Mouse (Mus musculus): ENCODE results near the gene Fubp1. TPM values are rescaled to one million over a fixed set of nuclear protein-coding genes. Genes with fewer than 3 reads are reported as not detected.
A peak's percentile ranks its signal among the peaks of the same experiment; 100 is the strongest.

Fubp1 gene
- polyA plus RNA-seq, 1 experiment from 2014 or later: 74.9 TPM

GRCm38 (mm10) chr3:152261948-152262347 is 51.7 kb downstream of the Fubp1 start:
- Histone ChIP-seq H3K36me3 (ENCODE audit: insufficient read depth, low read length) (no peaks in the 10 kb centered on the region), H3K9me3 (ENCODE audit: low read length) (no peaks in the 10 kb centered on the region), H3K27ac (ENCODE audit: low read length) (peak overlapping the region; percentile 45), H3K27me3 (replicated peaks; ENCODE audit: insufficient read depth, low read length) (no peaks in the 10 kb centered on the region), H3K9ac (replicated peaks; ENCODE audit: low read depth) (no peak overlapping the region), H3K4me2 (replicated peaks; ENCODE audit: low read depth, low read length) (peak overlapping the region; percentile 32; the same call in 1 of the 2 replicates), H3K4me1 (ENCODE audit: insufficient read depth, low read depth, low read length) (no peaks in the 10 kb centered on the region; the same call in 1 of the 2 replicates), H3K4me3 (ENCODE audit: low read depth, low read length) (no peak overlapping the region)
- DNase-seq (ENCODE audit: low spot score) (peak; percentile 46), ATAC-seq (peak; percentile 11; the same call in 1 of the 2 replicates)
- TF ChIP-seq EP300 (IDR thresholded peaks at IDR 0.05) (no peak), CTCF (IDR thresholded peaks at IDR 0.05) (no peak)
- 8% methylated on average over 8 of the region's 8 CpGs for WGBS

GRCm38 (mm10) chr3:152264374-152264773 is 54.2 kb downstream of the Fubp1 start:
- peak overlapping the region; percentile 83; the same call in 1 of the 2 replicates for H3K27ac ChIP-seq (ENCODE audit: low read length)

GRCm38 (mm10) chr3:152264830-152265229 is 54.6 kb downstream of the Fubp1 start:
- Histone ChIP-seq H3K9ac (replicated peaks; ENCODE audit: low read depth) (peak overlapping the region; percentile 62), H3K4me2 (replicated peaks; ENCODE audit: low read depth, low read length) (peak overlapping the region; percentile 83), H3K9me3 (ENCODE audit: low read length) (no peaks in the 10 kb centered on the region), H3K36me3 (ENCODE audit: insufficient read depth, low read length) (no peaks in the 10 kb centered on the region), H3K27me3 (replicated peaks; ENCODE audit: insufficient read depth, low read length) (no peaks in the 10 kb centered on the region), H3K27ac (ENCODE audit: low read length) (peak overlapping the region; percentile 83), H3K4me1 (ENCODE audit: insufficient read depth, low read depth, low read length) (no peaks in the 10 kb centered on the region; the same call in 1 of the 2 replicates), H3K4me3 (ENCODE audit: low read depth, low read length) (peak overlapping the region; percentile 49)
- TF ChIP-seq CTCF (IDR thresholded peaks at IDR 0.05) (no peak), EP300 (IDR thresholded peaks at IDR 0.05) (no peak)
- ATAC-seq: no peak
- 33% methylated on average over 12 of the region's 12 CpGs for WGBS
- DNase-seq (ENCODE audit: low spot score): peak; percentile 45

More at GRCm38 (mm10) chr3:152264374-152264773, 54.2 kb downstream of the Fubp1 start:
- no peak for ATAC-seq
- peak overlapping the region; percentile 83 for H3K4me2 ChIP-seq (replicated peaks; ENCODE audit: low read depth, low read length)
- H3K9me3 ChIP-seq (ENCODE audit: low read length): no peaks in the 10 kb centered on the region
- no peaks in the 10 kb centered on the region; the same call in 1 of the 2 replicates for H3K4me1 ChIP-seq (ENCODE audit: insufficient read depth, low read depth, low read length)
- no peaks in the 10 kb centered on the region for H3K27me3 ChIP-seq (replicated peaks; ENCODE audit: insufficient read depth, low read length)
- TF ChIP-seq EP300 (IDR thresholded peaks at IDR 0.05): no peak
- TF ChIP-seq CTCF (IDR thresholded peaks at IDR 0.05): no peak
- no peak for DNase-seq (ENCODE audit: low spot score)
- 37% methylated on average over 10 of the region's 10 CpGs for WGBS
- peak overlapping the region; percentile 29; the same call in 1 of the 2 replicates for H3K9ac ChIP-seq (replicated peaks; ENCODE audit: low read depth)
- H3K36me3 ChIP-seq (ENCODE audit: insufficient read depth, low read length): no peaks in the 10 kb centered on the region
- peak overlapping the region; percentile 49 for H3K4me3 ChIP-seq (ENCODE audit: low read depth, low read length)

GRCm38 (mm10) chr3:152265351-152266035 is 55.3 kb downstream of the Fubp1 start:
- H3K36me3 ChIP-seq (ENCODE audit: insufficient read depth, low read length): no peaks in the 10 kb centered on the region
- no peaks in the 10 kb centered on the region; the same call in 1 of the 2 replicates for H3K4me1 ChIP-seq (ENCODE audit: insufficient read depth, low read depth, low read length)
- ATAC-seq: peak; percentile 90
- TF ChIP-seq CTCF (IDR thresholded peaks at IDR 0.05) (no peak), EP300 (IDR thresholded peaks at IDR 0.05) (no peak)
- H3K9me3 ChIP-seq (ENCODE audit: low read length): no peaks in the 10 kb centered on the region
- no peaks in the 10 kb centered on the region for H3K27me3 ChIP-seq (replicated peaks; ENCODE audit: insufficient read depth, low read length)
- H3K9ac ChIP-seq (replicated peaks; ENCODE audit: low read depth): peak overlapping the region; percentile 62
- peak overlapping the region; percentile 49 for H3K4me3 ChIP-seq (ENCODE audit: low read depth, low read length)
- 1% methylated on average over 51 of the region's 63 CpGs for WGBS
- peak; percentile 83 for DNase-seq (ENCODE audit: low spot score)
- peak overlapping the region; percentile 83 for H3K4me2 ChIP-seq (replicated peaks; ENCODE audit: low read depth, low read length)
- H3K27ac ChIP-seq (ENCODE audit: low read length): peak overlapping the region; percentile 83

GRCm38 (mm10) chr3:152266036-152266421 is 55.8 kb downstream of the Fubp1 start, which contains the start of gene Nexn:
Nexn (minus strand) TSS chr3:152266350.
- H3K36me3 ChIP-seq (ENCODE audit: insufficient read depth, low read length): no peaks in the 10 kb centered on the region
- no peak for TF ChIP-seq EP300 (IDR thresholded peaks at IDR 0.05)
- TF ChIP-seq CTCF (IDR thresholded peaks at IDR 0.05): no peak
- no peaks in the 10 kb centered on the region for H3K27me3 ChIP-seq (replicated peaks; ENCODE audit: insufficient read depth, low read length)
- peak; percentile 62 for DNase-seq (ENCODE audit: low spot score)
- H3K9me3 ChIP-seq (ENCODE audit: low read length): no peaks in the 10 kb centered on the region
- H3K27ac ChIP-seq (ENCODE audit: low read length): peak within 1 kb of the TSS; percentile 83
- H3K9ac ChIP-seq (replicated peaks; ENCODE audit: low read depth): peak within 1 kb of the TSS; percentile 62
- H3K4me3 ChIP-seq (ENCODE audit: low read depth, low read length): peak within 1 kb of the TSS; percentile 49
- no peaks in the 10 kb centered on the region; the same call in 1 of the 2 replicates for H3K4me1 ChIP-seq (ENCODE audit: insufficient read depth, low read depth, low read length)
- WGBS: 6% methylated on average over 13 of the region's 13 CpGs
- ATAC-seq: peak; percentile 39
- H3K4me2 ChIP-seq (replicated peaks; ENCODE audit: low read depth, low read length): peak within 1 kb of the TSS; percentile 83

- Histone ChIP-seq H3K4me1 (ENCODE audit: insufficient read depth, low read depth, low read length) (no peaks in the 10 kb centered on the region), H3K4me2 (replicated peaks; ENCODE audit: low read depth, low read length) (no peak overlapping the region), H3K27me3 (replicated peaks; ENCODE audit: insufficient read depth, low read length) (no peaks in the 10 kb centered on the region), H3K9me3 (ENCODE audit: low read length) (no peaks in the 10 kb centered on the region), H3K27ac (ENCODE audit: low read length) (no peak overlapping the region), H3K4me3 (ENCODE audit: low read depth, low read length) (no peak overlapping the region), H3K36me3 (ENCODE audit: insufficient read depth, low read length) (no peaks in the 10 kb centered on the region), H3K9ac (replicated peaks; ENCODE audit: low read depth) (no peak overlapping the region)
- ATAC-seq: no peak
- WGBS: 88% methylated on average over 14 of the region's 14 CpGs
- TF ChIP-seq CTCF (IDR thresholded peaks at IDR 0.05) (no peak), EP300 (IDR thresholded peaks at IDR 0.05) (no peak)
- DNase-seq (ENCODE audit: low spot score): no peak
These were observed 57.9 kb downstream of the Fubp1 start for GRCm38 (mm10) chr3:152268099-152268498.
